Mouse (Mus musculus) activated CD4-positive, CD25-positive, alpha-beta regulatory T cell (primary cell): ENCODE measurements around the gene Cds2. TPM values are rescaled to one million over a fixed set of nuclear protein-coding genes. Genes with fewer than 3 reads are reported as not detected.

Experiments
- polyA plus RNA-seq, 2 experiments: library from polyadenylated mRNA; unstranded; fragments of 100-300 nt; shearing (Covaris generic); gene quantifications; one replicate each; pipeline ENCODE4 v1.2.1; 2017

Cds2 gene
- 10 to 100 TPM; 35.7 to 73.1 TPM for polyA plus RNA-seq

GRCm38 (mm10) chr2:132262879-132263398 is at the start of gene Cds2:
Cds2 (plus strand) TSS chr2:132263148.

GRCm38 (mm10) chr2:132247539-132248313 is 15.2 kb upstream of the Cds2 start, which contains the start of gene Tmem230:
Tmem230 (minus strand) TSS chr2:132247807.

DNA sequence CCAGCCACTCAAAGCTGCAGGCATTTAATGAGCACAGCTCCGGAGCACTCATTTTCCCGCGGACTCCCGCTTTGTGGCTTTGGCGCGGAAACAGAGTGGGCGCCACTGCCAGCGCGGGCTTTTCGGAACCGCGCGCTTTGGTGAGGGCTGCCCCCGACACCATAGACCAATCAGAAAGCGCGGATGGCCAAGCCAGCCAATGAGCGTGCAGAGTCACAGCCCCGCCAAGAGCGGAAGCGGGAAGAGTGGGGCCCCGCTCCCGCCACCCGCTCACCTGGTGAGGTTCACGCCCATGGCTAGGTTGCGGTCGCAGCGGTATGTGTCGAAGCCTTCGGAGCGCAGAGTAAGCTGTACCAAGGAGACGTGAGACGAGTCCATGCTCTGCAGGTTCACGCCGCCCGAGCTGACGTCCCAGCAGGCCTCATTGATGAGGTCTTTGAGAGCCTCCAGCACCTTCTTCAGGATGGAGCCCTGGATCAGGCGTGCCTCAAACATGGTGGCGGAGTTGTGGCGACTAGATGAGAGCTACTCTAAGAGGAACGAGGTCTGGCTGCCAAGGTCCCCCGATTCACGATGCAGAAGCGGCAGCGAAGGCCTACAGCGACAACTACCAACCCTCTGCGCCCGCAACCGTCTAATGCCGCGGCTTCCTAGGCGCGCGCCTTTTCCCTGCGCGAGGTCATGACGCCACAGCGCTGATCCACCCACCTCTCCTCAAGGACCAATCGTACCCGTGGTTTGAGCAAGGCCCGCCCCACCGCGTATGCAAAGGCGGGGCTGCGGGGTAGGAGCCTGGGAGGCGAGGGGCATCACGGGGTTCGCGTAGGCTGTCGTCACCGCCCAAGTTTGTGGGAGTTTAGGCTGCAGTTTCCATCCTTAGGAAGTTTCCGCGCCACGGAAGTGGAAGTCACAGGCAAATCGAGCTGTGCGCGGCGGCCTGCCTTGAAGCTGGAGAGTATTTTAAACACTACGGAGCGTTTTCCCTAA is 10.1 kb upstream of the Cds2 start, which contains the start of gene Pcna:
Gene Pcna, minus strand, starts transcription at position 773 of the 987 bp plus-strand sequence.

Other genes starting within 250 kb of the Cds2 start
- 10 to 100 TPM; 61.4 to 77.7 TPM for gene Rassf2, start 232.9 kb upstream of the Cds2 start, polyA plus RNA-seq
- gene Slc23a2, start 118.0 kb upstream of the Cds2 start, polyA plus RNA-seq: 10 to 100 TPM; 28.6 to 42.6 TPM
- gene Tmem230, start 15.3 kb upstream of the Cds2 start, polyA plus RNA-seq: 10 to 100 TPM; 46.0 to 49.2 TPM
- gene Pcna, start 9.8 kb upstream of the Cds2 start, polyA plus RNA-seq: 100 to 1,000 TPM; 191 to 210 TPM
- under 1 TPM in 1 of 2 experiments, not detected in 1; 0.49 TPM for gene Prokr2, start 122.3 kb downstream of the Cds2 start, polyA plus RNA-seq